Comparison of ENCODE assay signal across 25 mouse cellular contexts in the genomic region with DNA sequence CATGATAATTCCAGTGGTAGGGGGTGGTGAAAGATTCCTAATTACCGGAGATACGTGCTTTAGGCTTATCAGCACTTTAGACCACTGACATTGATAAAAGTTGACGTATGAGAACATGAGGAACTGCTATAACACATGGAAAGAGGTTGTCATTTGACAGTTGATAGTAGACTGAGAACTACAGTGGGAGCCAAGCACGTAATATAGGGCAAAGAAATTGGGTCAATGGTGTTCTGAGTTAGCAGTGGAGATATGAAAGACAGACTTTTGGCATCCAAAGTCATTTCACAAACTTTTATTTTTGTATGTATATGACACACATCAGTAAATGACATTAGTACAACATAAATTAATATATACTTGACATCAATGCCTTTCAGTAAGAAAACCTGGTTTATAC.
"Had no signal": no experiment of that assay in that cellular context is flagged by ENCODE, and none has a peak within 500 bp of the region (broad histone marks: within the 10 kb centered on the region; RNA-seq: fewer than 3 reads in every experiment).

No protein-coding gene starts in this region.

- H3K36me3 ChIP-seq: heart, embryonic 13.5 days; heart, embryonic 15.5 days; hindbrain, embryonic 13.5 days; hindbrain, embryonic 15.5 days; kidney, embryonic 15.5 days; limb, embryonic 13.5 days; limb, embryonic 15.5 days had no signal

- ATAC-seq: hindbrain, postnatal 0 days; intestine, embryonic 16.5 days had no signal

- H3K9me3 ChIP-seq: heart, embryonic 13.5 days; heart, embryonic 15.5 days; hindbrain, embryonic 13.5 days; hindbrain, embryonic 15.5 days; kidney, embryonic 15.5 days; limb, embryonic 13.5 days; limb, embryonic 15.5 days had no signal

- H3K9ac ChIP-seq: heart, embryonic 13.5 days; heart, embryonic 15.5 days; hindbrain, embryonic 13.5 days; hindbrain, embryonic 15.5 days; kidney, embryonic 15.5 days; limb, embryonic 13.5 days; limb, embryonic 15.5 days had no signal

- H3K27ac ChIP-seq: heart, adult 2 months; heart, embryonic 13.5 days; heart, embryonic 15.5 days; hindbrain, embryonic 13.5 days; hindbrain, embryonic 15.5 days; hindbrain, postnatal 0 days; kidney, embryonic 15.5 days; kidney, postnatal 0 days; limb, embryonic 13.5 days; limb, embryonic 15.5 days had no signal

- DNase-seq: gastrocnemius, postnatal 14 days; gastrocnemius, postnatal 36 days; heart, adult 11 months; heart, adult 2 months; heart, postnatal 14 days; heart, postnatal 36 days; kidney, adult 11 months; kidney, adult 2 months; kidney, adult 9 months; kidney, postnatal 14 days; kidney, postnatal 36 days; layer of hippocampus, adult 9-11 months; layer of hippocampus, postnatal 36 days; left cerebral cortex, postnatal 4 days had no signal

- H3K4me1 ChIP-seq: heart, embryonic 13.5 days; heart, embryonic 15.5 days; hindbrain, embryonic 13.5 days; hindbrain, embryonic 15.5 days; kidney, embryonic 15.5 days; limb, embryonic 13.5 days; limb, embryonic 15.5 days had no signal

- H3K27me3 ChIP-seq: heart, embryonic 13.5 days; heart, embryonic 15.5 days; hindbrain, embryonic 13.5 days; hindbrain, embryonic 15.5 days; kidney, embryonic 15.5 days; limb, embryonic 13.5 days; limb, embryonic 15.5 days had no signal

- H3K4me2 ChIP-seq: heart, embryonic 11.5 days; heart, embryonic 13.5 days; heart, embryonic 15.5 days; hindbrain, embryonic 13.5 days; hindbrain, embryonic 15.5 days; kidney, embryonic 15.5 days; limb, embryonic 13.5 days; limb, embryonic 15.5 days had no signal

- H3K4me3 ChIP-seq: heart, adult 2 months; heart, embryonic 13.5 days; heart, embryonic 15.5 days; hindbrain, embryonic 13.5 days; hindbrain, embryonic 15.5 days; kidney, embryonic 15.5 days; limb, embryonic 13.5 days; limb, embryonic 15.5 days had no signal
